Mouse (Mus musculus): ENCODE measurements around the gene Stat2.

- TF ChIP-seq CTCF (IDR thresholded peaks at IDR 0.05; ENCODE audit: extremely low read depth, insufficient read length, insufficient replicate concordance, low read depth, low read length) (no peak), POLR2A (IDR thresholded peaks at IDR 0.05; ENCODE audit: low read depth, low read length) (peak; percentile 33; the same call in 1 of the 2 replicates)
Observed at GRCm38 (mm10) chr10:128303126-128304021, 33.0 kb downstream of the Stat2 start, which contains the start of gene Pan2.
